Mouse (Mus musculus): ENCODE results near the gene Gm10273.

GRCm38 (mm10) chr10:59410264-59410663 is 14.8 kb downstream of the Gm10273 start:
- TF ChIP-seq POLR2A (IDR thresholded peaks at IDR 0.05; ENCODE audit: control insufficient read depth in 1 of 2, insufficient read depth in 1 of 2, low read depth in 1 of 2, low read length in 2 of 2, poor library complexity in 1 of 2), result no peak
- TF ChIP-seq MAFK (IDR thresholded peaks at IDR 0.05; ENCODE audit: borderline replicate concordance, low read depth, low read length), result no peak
- no peak for TF ChIP-seq MAX (IDR thresholded peaks at IDR 0.05; ENCODE audit: low read length)
- TF ChIP-seq CTCF (IDR thresholded peaks at IDR 0.05 in 2 of 3, conservative IDR thresholded peaks at IDR 0.05 in 1 of 3; ENCODE audit: control insufficient read depth in 1 of 3, insufficient read depth in 1 of 3, low read depth in 2 of 3, low read length in 3 of 3, poor library complexity in 1 of 3, severe bottlenecking in 1 of 3), result no peak
- no peak for TF ChIP-seq NELFE (IDR thresholded peaks at IDR 0.05; ENCODE audit: low read depth, low read length)

Data from MEL (cell line).